ENCODE assay signal across 36 mouse cellular contexts in genomic region chr13:83492051-83492450, GRCm38 (mm10).
"Had no signal": no experiment of that assay in that cellular context is flagged by ENCODE, and none has a peak within 500 bp of the region (broad histone marks: within the 10 kb centered on the region; RNA-seq: fewer than 3 reads in every experiment).

No protein-coding gene starts in this region.

- H3K4me1 ChIP-seq: heart, embryonic 10.5 days; heart, embryonic 12.5 days; heart, embryonic 13.5 days; heart, embryonic 15.5 days; hindbrain, embryonic 10.5 days; hindbrain, embryonic 12.5 days; hindbrain, embryonic 13.5 days; hindbrain, embryonic 15.5 days; intestine, embryonic 15.5 days; kidney, embryonic 15.5 days had no signal

- H3K27ac ChIP-seq: heart, adult 2 months; heart, embryonic 10.5 days; heart, embryonic 13.5 days; heart, embryonic 15.5 days; hindbrain, embryonic 10.5 days; hindbrain, embryonic 12.5 days; hindbrain, embryonic 13.5 days; hindbrain, embryonic 14.5 days; hindbrain, embryonic 15.5 days; hindbrain, postnatal 0 days; intestine, embryonic 15.5 days; kidney, embryonic 15.5 days; kidney, postnatal 0 days; layer of hippocampus, adult 2 months had no signal

- H3K27me3 ChIP-seq: heart, embryonic 12.5 days; heart, embryonic 13.5 days; heart, embryonic 15.5 days; hindbrain, embryonic 12.5 days; hindbrain, embryonic 13.5 days; hindbrain, embryonic 15.5 days; intestine, embryonic 15.5 days; kidney, embryonic 15.5 days had no signal

- H3K9me3 ChIP-seq: heart, embryonic 10.5 days; heart, embryonic 12.5 days; heart, embryonic 13.5 days; heart, embryonic 15.5 days; hindbrain, embryonic 10.5 days; hindbrain, embryonic 12.5 days; hindbrain, embryonic 13.5 days; hindbrain, embryonic 15.5 days; intestine, embryonic 15.5 days; kidney, embryonic 15.5 days had no signal

- H3K36me3 ChIP-seq: heart, embryonic 10.5 days; heart, embryonic 12.5 days; heart, embryonic 13.5 days; heart, embryonic 15.5 days; hindbrain, embryonic 10.5 days; hindbrain, embryonic 12.5 days; hindbrain, embryonic 13.5 days; hindbrain, embryonic 15.5 days; intestine, embryonic 15.5 days; kidney, embryonic 15.5 days had no signal

- H3K4me3 ChIP-seq: heart, adult 2 months; heart, embryonic 10.5 days; heart, embryonic 12.5 days; heart, embryonic 13.5 days; heart, embryonic 15.5 days; hindbrain, embryonic 10.5 days; hindbrain, embryonic 12.5 days; hindbrain, embryonic 13.5 days; hindbrain, embryonic 15.5 days; intestine, embryonic 15.5 days; kidney, embryonic 15.5 days; layer of hippocampus, adult 2 months had no signal

- H3K4me2 ChIP-seq: heart, embryonic 11.5 days; heart, embryonic 12.5 days; heart, embryonic 13.5 days; heart, embryonic 15.5 days; hindbrain, embryonic 12.5 days; hindbrain, embryonic 13.5 days; hindbrain, embryonic 14.5 days; hindbrain, embryonic 15.5 days; intestine, embryonic 15.5 days; kidney, embryonic 15.5 days had no signal

- ATAC-seq: hindbrain, embryonic 16.5 days; hindbrain, postnatal 0 days; inflammation-experienced regulatory T-cells, adult 6 months; intestine, embryonic 15.5 days; intestine, embryonic 16.5 days; intestine, postnatal 0 days had no signal

- DNase-seq: heart, adult 18-20 months; heart, adult 2 months; heart, postnatal 10 days; heart, postnatal 14 days; heart, postnatal 36 days; heart, postnatal 4 days; kidney, adult 11 months; kidney, adult 18-20 months; kidney, adult 2 months; kidney, adult 8-10 months; kidney, adult 9 months; kidney, postnatal 10 days; kidney, postnatal 14 days; kidney, postnatal 25 days; kidney, postnatal 36 days; kidney, postnatal 4 days; layer of hippocampus, adult 9-11 months had no signal

- H3K9ac ChIP-seq: heart, embryonic 12.5 days; heart, embryonic 13.5 days; heart, embryonic 15.5 days; hindbrain, embryonic 12.5 days; hindbrain, embryonic 13.5 days; hindbrain, embryonic 14.5 days; hindbrain, embryonic 15.5 days; intestine, embryonic 15.5 days; kidney, embryonic 15.5 days had no signal
